Mouse (Mus musculus) E14TG2a.4 (cell line): ENCODE measurements around the gene Vmn1r14.

Experiments
- CTCF ChIP-seq: conservative IDR thresholded peaks from 2 replicates; pipeline ENCODE4 v1.5.1; 2014; ENCODE audit warnings: low read length
- NANOG ChIP-seq: IDR thresholded peaks from 2 replicates; pipeline ENCODE4 v1.6.1; 2014; ENCODE audit warnings: borderline replicate concordance, low read length, mixed read lengths
- POU5F1 ChIP-seq: IDR thresholded peaks from 2 replicates; pipeline ENCODE4 v1.6.1; 2014; ENCODE audit warnings: low read length, borderline replicate concordance

- TF ChIP-seq CTCF: no peak
- TF ChIP-seq POU5F1: no peak
- TF ChIP-seq NANOG: no peak
Observed at GRCm38 (mm10) chr6:57231386-57231785, at the start of gene Vmn1r14.
